Mouse (Mus musculus): Measurements from ENCODE around the gene Olfr859.

DNA sequence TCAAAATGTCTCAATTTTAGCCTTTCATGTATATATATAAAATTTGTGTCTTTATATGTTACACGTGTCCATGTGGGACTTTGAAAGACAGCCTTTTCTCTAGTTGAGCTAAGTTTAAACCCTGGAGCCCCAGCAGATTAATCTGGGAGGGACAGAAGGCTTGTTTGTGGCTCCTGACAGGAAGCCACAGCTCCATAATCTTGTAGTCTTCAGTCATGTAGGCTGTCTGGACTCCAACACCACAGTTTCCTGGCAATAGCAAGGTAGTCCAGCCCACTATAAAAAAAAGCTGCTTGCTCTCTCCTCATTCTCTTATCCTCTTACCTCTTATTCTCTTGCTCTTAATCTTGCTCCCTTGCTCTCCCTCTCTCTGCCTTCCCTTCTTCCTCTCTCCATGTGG is 1.7 kb upstream of the Olfr859 start:
- TF ChIP-seq CTCF (IDR thresholded peaks at IDR 0.05; ENCODE audit: extremely low read depth, insufficient read depth, insufficient read length, insufficient replicate concordance) (no peak), POLR2A (IDR thresholded peaks at IDR 0.05; ENCODE audit: low read depth, low read length) (no peak)
